Mouse (Mus musculus) bone marrow, adult 2 months (tissue): ENCODE data around the gene Smyd2. TPM values are rescaled to one million over a fixed set of nuclear protein-coding genes. Genes with fewer than 3 reads are reported as not detected.

Experiments
- H3K27ac ChIP-seq: fragments of 200-500 bp; 2 replicates; pipeline ENCODE4 v1.5.1; 2012; ENCODE audit warnings: low read depth, mild to moderate bottlenecking, control low read depth, inconsistent platforms, low read length; ENCODE audit not compliant: control insufficient read depth, poor library complexity, insufficient read depth
- H3K4me1 ChIP-seq: fragments of 200-500 bp; 2 replicates; pipeline ENCODE4 v1.6.1; 2011; ENCODE audit warnings: low read length; ENCODE audit not compliant: control insufficient read depth, insufficient read depth
- H3K4me3 ChIP-seq: fragments of 200-500 bp; replicated peaks from 2 replicates; pipeline ENCODE3; 2011; ENCODE audit warnings: mild to moderate bottlenecking, low read depth, low read length, control low read depth; ENCODE audit not compliant: control insufficient read depth
- CTCF ChIP-seq: fragments of 200-500 bp; IDR thresholded peaks from 2 replicates; pipeline ENCODE4 v1.5.1; 2011; ENCODE audit warnings: low read length, control low read depth; ENCODE audit not compliant: control insufficient read depth, insufficient read depth
- POLR2A ChIP-seq: fragments of 200-500 bp; IDR thresholded peaks from 2 replicates; pipeline ENCODE4 v1.6.1; 2011; ENCODE audit warnings: low read depth, mild to moderate bottlenecking, control low read depth, low read length, borderline replicate concordance; ENCODE audit not compliant: control insufficient read depth
- WGBS: fragments of 180-500 bp; shearing (Covaris S2); methylation state at CpG from one replicate; pipeline ENCODE4 v1.1.7; 2018; 5-methylcytosine and 5-hydroxymethylcytosine counted together
- polyA plus RNA-seq: library from polyadenylated mRNA; stranded (reverse); fragments of >200 nt; gene quantifications from 2 replicates; pipeline ENCODE4 v1.2.4, GENCODE M21; 2011; ENCODE audit warnings: low replicate concordance; ENCODE audit not compliant: missing spikeins, insufficient read depth, insufficient read length

The Smyd2 gene
- polyA plus RNA-seq, 1 experiment = 30.0 TPM

- no peak overlapping the region for H3K27ac ChIP-seq
- TF ChIP-seq CTCF = no peak
- TF ChIP-seq POLR2A = no peak
- H3K4me1 ChIP-seq = no peaks in the 10 kb centered on the region
- 80% methylated on average over 7 of the region's 7 CpGs for WGBS
- H3K4me3 ChIP-seq = no peak overlapping the region
These were observed 69.7 kb downstream of the Smyd2 start for GRCm38 (mm10) chr1:189852456-189852855.

GRCm38 (mm10) chr1:189852051-189852450 lies 70.1 kb downstream of the Smyd2 start:
- Histone ChIP-seq H3K4me1 (no peaks in the 10 kb centered on the region; the same call in 1 of the 2 replicates), H3K27ac (no peak overlapping the region), H3K4me3 (no peak overlapping the region)
- WGBS = 84% methylated on average over 5 of the region's 5 CpGs
- no peak for TF ChIP-seq CTCF
- no peak for TF ChIP-seq POLR2A

GRCm38 (mm10) chr1:189849550-189849949 lies 72.6 kb downstream of the Smyd2 start:
- Histone ChIP-seq H3K27ac (no peak overlapping the region), H3K4me1 (no peaks in the 10 kb centered on the region; the same call in 1 of the 2 replicates), H3K4me3 (no peak overlapping the region)
- 80% methylated on average over 11 of the region's 11 CpGs for WGBS
- no peak for TF ChIP-seq POLR2A
- TF ChIP-seq CTCF = no peak

GRCm38 (mm10) chr1:189846319-189846718 lies 75.8 kb downstream of the Smyd2 start:
- H3K4me1 ChIP-seq = no peaks in the 10 kb centered on the region; the same call in 1 of the 2 replicates
- TF ChIP-seq POLR2A (no peak), CTCF (no peak)
- no peak overlapping the region for H3K4me3 ChIP-seq
- 73% methylated on average over 2 of the region's 2 CpGs for WGBS
- no peak overlapping the region for H3K27ac ChIP-seq

- Histone ChIP-seq H3K4me3 (no peak overlapping the region), H3K27ac (no peak overlapping the region), H3K4me1 (no peaks in the 10 kb centered on the region)
- 89% methylated on average over 13 of the region's 13 CpGs for WGBS
- TF ChIP-seq CTCF (no peak), POLR2A (no peak)
These were observed 88.0 kb downstream of the Smyd2 start for GRCm38 (mm10) chr1:189834166-189834565.

- WGBS = 84% methylated on average over 7 of the region's 7 CpGs
- TF ChIP-seq CTCF = no peak
- no peak for TF ChIP-seq POLR2A
These were observed 88.8 kb downstream of the Smyd2 start for GRCm38 (mm10) chr1:189833351-189833750.

GRCm38 (mm10) chr1:189830797-189831232 lies 91.3 kb downstream of the Smyd2 start:
- H3K4me1 ChIP-seq = no peaks in the 10 kb centered on the region
- WGBS = 66% methylated on average over 12 of the region's 12 CpGs
- H3K4me3 ChIP-seq = no peak overlapping the region
- no peak overlapping the region; the same call in 1 of the 2 replicates for H3K27ac ChIP-seq
- TF ChIP-seq CTCF = no peak
- no peak for TF ChIP-seq POLR2A

More at GRCm38 (mm10) chr1:189833351-189833750, 88.8 kb downstream of the Smyd2 start:
- H3K27ac ChIP-seq = no peak overlapping the region
- no peaks in the 10 kb centered on the region for H3K4me1 ChIP-seq
- no peak overlapping the region for H3K4me3 ChIP-seq

Other genes starting within 250 kb of the Smyd2 start
- 23.9 and 28.7 TPM in 2 replicates for gene Cenpf, start 234.3 kb downstream of the Smyd2 start, polyA plus RNA-seq
- gene Ptpn14, start 194.1 kb downstream of the Smyd2 start, polyA plus RNA-seq = 2.1 and 2.6 TPM in 2 replicates
- 0.16 TPM in 1 of 2 replicates, not detected in the other for gene Prox1, start 248.4 kb upstream of the Smyd2 start, polyA plus RNA-seq